Mouse (Mus musculus): ENCODE results near the gene Wnt3. TPM values are rescaled to one million over a fixed set of nuclear protein-coding genes. Genes with fewer than 3 reads are reported as not detected.

The Wnt3 gene
- total and polyA plus RNA-seq, 3 experiments: 0.04 TPM; not detected in 2

- Histone ChIP-seq H3K9ac (ENCODE audit: insufficient read depth, low read depth) (no peak overlapping the region), H3K36me3 (replicated peaks in 1 of 2; ENCODE audit: control insufficient read depth in 1 of 2, insufficient read depth in 1 of 2, low read length in 1 of 2) (peaks cover 33 to 84% of the 10 kb centered on the region in 2 experiments), H3K79me2 (replicated peaks; ENCODE audit: control insufficient read depth, extremely low read depth, insufficient read depth, poor library complexity, severe bottlenecking) (no peaks in the 10 kb centered on the region), H3K27me3 (replicated peaks) (no peaks in the 10 kb centered on the region), H3K4me1 (ENCODE audit: control insufficient read depth in 1 of 2, insufficient read depth in 2 of 2) (no peaks in the 10 kb centered on the region), H3K4me3 (replicated peaks in 1 of 3; ENCODE audit: low read depth in 2 of 3, low read length in 2 of 3, poor library complexity in 1 of 3) (no peak overlapping the region), H3K9me3 (replicated peaks; ENCODE audit: low read length) (no peaks in the 10 kb centered on the region), H3K27ac (ENCODE audit: insufficient read depth, low read depth) (no peak overlapping the region), H3K4me2 (ENCODE audit: insufficient read depth, low read depth, poor library complexity, severe bottlenecking) (no peak overlapping the region)
- TF ChIP-seq ELF1 (IDR thresholded peaks at IDR 0.05; ENCODE audit: low read depth, low read length) (no peak), CTCF (conservative IDR thresholded peaks at IDR 0.05 in 1 of 2, IDR thresholded peaks at IDR 0.05 in 1 of 2; ENCODE audit: low read depth in 2 of 2, low read length in 2 of 2) (no peak), ZNF384 (IDR thresholded peaks at IDR 0.05; ENCODE audit: low read depth, low read length) (no peak), RAD21 (IDR thresholded peaks at IDR 0.05; ENCODE audit: low read depth, low read length) (no peak), PAX5 (IDR thresholded peaks at IDR 0.05; ENCODE audit: low read length) (no peak), HCFC1 (IDR thresholded peaks at IDR 0.05; ENCODE audit: low read depth, low read length) (no peak), JUND (conservative IDR thresholded peaks at IDR 0.05; ENCODE audit: low read depth, low read length) (no peak), IRF4 (IDR thresholded peaks at IDR 0.05; ENCODE audit: low read depth, low read length) (no peak), USF2 (conservative IDR thresholded peaks at IDR 0.05; ENCODE audit: low read depth, low read length) (no peak), CHD2 (IDR thresholded peaks at IDR 0.05; ENCODE audit: low read length) (no peak)
- dilution Hi-C loops (cut with MboI; ENCODE audit: extremely low pct_ligation_motif_present, extremely low pct_unique_long_range_greater_than_20kb, low sequenced_read_pairs) (no loop called here), in situ Hi-C loops (cut with MboI; ENCODE audit: low pct_ligation_motif_present, low pct_unique_long_range_greater_than_20kb, low sequenced_read_pairs) (no loop called here)
- no peak for DNase-seq (ENCODE audit: extremely low read depth)
Observed at GRCm38 (mm10) chr11:103862951-103863350, 89.0 kb downstream of the Wnt3 start.

DNA sequence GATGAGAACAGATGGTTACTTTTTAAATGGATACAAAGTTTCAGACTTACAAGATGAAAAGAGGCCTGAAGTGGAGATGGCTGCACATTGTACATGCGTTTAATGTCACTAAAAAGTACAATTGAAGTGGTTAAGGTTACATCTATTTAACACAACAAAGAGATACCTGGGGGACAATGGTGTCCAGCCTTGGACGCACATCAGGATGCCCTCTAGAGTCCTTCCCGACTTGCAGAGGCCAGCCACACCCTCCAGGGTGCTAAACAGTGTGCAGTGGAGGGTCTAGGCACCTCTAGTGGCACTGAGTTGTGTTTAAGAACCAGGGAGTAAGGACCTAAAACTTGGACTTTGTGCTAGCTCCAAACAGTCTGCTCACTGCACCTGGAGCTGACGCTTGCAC, 90.5 kb downstream of the Wnt3 start:
- Histone ChIP-seq H3K27me3 (replicated peaks) (no peaks in the 10 kb centered on the region), H3K27ac (ENCODE audit: insufficient read depth, low read depth) (no peak overlapping the region), H3K36me3 (replicated peaks in 1 of 2; ENCODE audit: control insufficient read depth in 1 of 2, insufficient read depth in 1 of 2, low read length in 1 of 2) (peaks cover 27 to 83% of the 10 kb centered on the region in 2 experiments), H3K4me3 (replicated peaks in 1 of 3; ENCODE audit: low read depth in 2 of 3, low read length in 2 of 3, poor library complexity in 1 of 3) (no peak overlapping the region), H3K4me2 (ENCODE audit: insufficient read depth, low read depth, poor library complexity, severe bottlenecking) (no peak overlapping the region), H3K9ac (ENCODE audit: insufficient read depth, low read depth) (no peak overlapping the region), H3K4me1 (ENCODE audit: control insufficient read depth in 1 of 2, insufficient read depth in 2 of 2) (no peaks in the 10 kb centered on the region), H3K9me3 (replicated peaks; ENCODE audit: low read length) (no peaks in the 10 kb centered on the region), H3K79me2 (replicated peaks; ENCODE audit: control insufficient read depth, extremely low read depth, insufficient read depth, poor library complexity, severe bottlenecking) (no peaks in the 10 kb centered on the region)
- dilution Hi-C loops (cut with MboI; ENCODE audit: extremely low pct_ligation_motif_present, extremely low pct_unique_long_range_greater_than_20kb, low sequenced_read_pairs) (no loop called here), in situ Hi-C loops (cut with MboI; ENCODE audit: low pct_ligation_motif_present, low pct_unique_long_range_greater_than_20kb, low sequenced_read_pairs) (no loop called here)
- no peak for TF ChIP-seq CHD1 (IDR thresholded peaks at IDR 0.05; ENCODE audit: low read depth, low read length)
- DNase-seq (ENCODE audit: extremely low read depth): no peak

DNA sequence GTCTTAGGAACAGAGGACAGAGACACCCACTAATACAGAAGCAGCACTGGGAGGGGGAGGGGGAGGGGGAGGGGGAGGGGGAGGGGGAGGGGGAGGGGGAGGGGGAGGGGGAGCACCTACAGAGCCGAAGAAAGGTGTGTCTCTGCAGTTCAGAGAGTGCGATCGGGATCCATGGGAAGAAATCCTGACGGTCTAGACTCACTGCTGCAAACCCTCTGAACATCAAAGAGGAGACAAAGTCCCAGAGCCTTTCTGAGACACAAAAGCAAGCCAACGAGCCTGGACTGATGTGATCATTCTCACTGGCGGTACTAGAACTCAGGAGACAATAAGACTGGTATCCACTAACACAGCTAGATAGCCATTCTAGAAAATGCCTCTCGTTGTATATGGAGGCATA, 91.4 kb downstream of the Wnt3 start:
- dilution Hi-C loops (cut with MboI; ENCODE audit: extremely low pct_ligation_motif_present, extremely low pct_unique_long_range_greater_than_20kb, low sequenced_read_pairs): no loop called here

More for the DNA sequence above, 91.4 kb downstream of the Wnt3 start:
- Histone ChIP-seq H3K9me3 (replicated peaks; ENCODE audit: low read length) (no peaks in the 10 kb centered on the region), H3K27ac (ENCODE audit: insufficient read depth, low read depth) (no peak overlapping the region), H3K36me3 (replicated peaks in 1 of 2; ENCODE audit: control insufficient read depth in 1 of 2, insufficient read depth in 1 of 2, low read length in 1 of 2) (peaks cover 29 to 83% of the 10 kb centered on the region in 2 experiments), H3K27me3 (replicated peaks) (no peaks in the 10 kb centered on the region), H3K4me3 (replicated peaks in 1 of 3; ENCODE audit: low read depth in 2 of 3, low read length in 2 of 3, poor library complexity in 1 of 3) (no peak overlapping the region), H3K79me2 (replicated peaks; ENCODE audit: control insufficient read depth, extremely low read depth, insufficient read depth, poor library complexity, severe bottlenecking) (no peaks in the 10 kb centered on the region), H3K4me2 (ENCODE audit: insufficient read depth, low read depth, poor library complexity, severe bottlenecking) (no peak overlapping the region), H3K9ac (ENCODE audit: insufficient read depth, low read depth) (no peak overlapping the region), H3K4me1 (ENCODE audit: control insufficient read depth in 1 of 2, insufficient read depth in 2 of 2) (no peaks in the 10 kb centered on the region)
- TF ChIP-seq MEF2A (IDR thresholded peaks at IDR 0.05; ENCODE audit: borderline replicate concordance, low read depth, low read length): no peak
- TF ChIP-seq MYC (IDR thresholded peaks at IDR 0.05; ENCODE audit: low read depth, low read length): no peak
- TF ChIP-seq POLR2AphosphoS2 (IDR thresholded peaks at IDR 0.05; ENCODE audit: low read depth, low read length): no peak
- TF ChIP-seq KAT2A (IDR thresholded peaks at IDR 0.05; ENCODE audit: insufficient replicate concordance, low read length): no peak
- TF ChIP-seq ZNF384 (IDR thresholded peaks at IDR 0.05; ENCODE audit: low read depth, low read length): no peak
- TF ChIP-seq USF1 (IDR thresholded peaks at IDR 0.05; ENCODE audit: low read depth, low read length): no peak
- TF ChIP-seq BHLHE40 (IDR thresholded peaks at IDR 0.05; ENCODE audit: low read depth, low read length): no peak
- no peak for TF ChIP-seq MXI1 (IDR thresholded peaks at IDR 0.05; ENCODE audit: low read depth, low read length)
- no peak for TF ChIP-seq JUND (conservative IDR thresholded peaks at IDR 0.05; ENCODE audit: low read depth, low read length)
- no peak for TF ChIP-seq ZC3H11A (IDR thresholded peaks at IDR 0.05; ENCODE audit: low read depth, low read length)
- no peak for TF ChIP-seq TBP (conservative IDR thresholded peaks at IDR 0.05; ENCODE audit: low read depth, low read length)
- TF ChIP-seq E2F4 (IDR thresholded peaks at IDR 0.05; ENCODE audit: insufficient replicate concordance, low read depth, low read length): no peak
- no peak for DNase-seq (ENCODE audit: extremely low read depth)
- in situ Hi-C loops (cut with MboI; ENCODE audit: low pct_ligation_motif_present, low pct_unique_long_range_greater_than_20kb, low sequenced_read_pairs): no loop called here
